Mouse (Mus musculus): ENCODE measurements around the gene Sun2.

- TF ChIP-seq CTCF (IDR thresholded peaks at IDR 0.05; ENCODE audit: extremely low read depth, insufficient read depth, low read length), result no peak
- TF ChIP-seq POLR2A (IDR thresholded peaks at IDR 0.05; ENCODE audit: extremely low read depth, insufficient read depth, low read length), result no peak
Measured at GRCm38 (mm10) chr15:79755977-79756625, 13.8 kb upstream of the Sun2 start.

Measured in cortical plate, adult 2 months (tissue).